Mouse (Mus musculus): ENCODE results near the gene Elf2.
A peak's percentile ranks its signal among the peaks of the same experiment; 100 is the strongest.
"Not testable (repeated sequence)": the region's sequence is repeated elsewhere in the genome, so short reads cannot be mapped to it uniquely, and the experiment has no call there.

Elf2 gene

GRCm38 (mm10) chr3:51358660-51359557 lies 18.4 kb upstream of the Elf2 start:
- DNase-seq: peak; percentile 96

GRCm38 (mm10) chr3:51358181-51358580 lies 17.7 kb upstream of the Elf2 start:
- DNase-seq: peak; percentile 94

- DNase-seq: no peak
Measured at GRCm38 (mm10) chr3:51357624-51358023, 17.2 kb upstream of the Elf2 start.

- no peak for DNase-seq
Measured at GRCm38 (mm10) chr3:51357078-51357477, 16.6 kb upstream of the Elf2 start.

GRCm38 (mm10) chr3:51354956-51355355 lies 14.5 kb upstream of the Elf2 start:
- not testable (repeated sequence) for DNase-seq

GRCm38 (mm10) chr3:51354034-51354427 lies 13.6 kb upstream of the Elf2 start:
- DNase-seq: no peak

- no peak for DNase-seq
Measured at GRCm38 (mm10) chr3:51353325-51354033, 13.0 kb upstream of the Elf2 start.

GRCm38 (mm10) chr3:51350806-51351205 lies 10.3 kb upstream of the Elf2 start:
- no peak for DNase-seq

GRCm38 (mm10) chr3:51348646-51349238 lies 8.3 kb upstream of the Elf2 start:
- no peak for DNase-seq

GRCm38 (mm10) chr3:51345017-51345416 lies 4.6 kb upstream of the Elf2 start:
- not testable (repeated sequence) for DNase-seq

GRCm38 (mm10) chr3:51344182-51344581 lies 3.7 kb upstream of the Elf2 start:
- not testable (repeated sequence) for DNase-seq

- no peak for DNase-seq
Measured at GRCm38 (mm10) chr3:51343260-51343659, 2.8 kb upstream of the Elf2 start.

GRCm38 (mm10) chr3:51342152-51342551 lies 1.7 kb upstream of the Elf2 start:
- DNase-seq: no peak

GRCm38 (mm10) chr3:51341268-51342081 lies 1.0 kb upstream of the Elf2 start:
- peak; percentile 99 for DNase-seq

- no peak for DNase-seq
Measured at GRCm38 (mm10) chr3:51339734-51340551, 520 bp downstream of the Elf2 start.

GRCm38 (mm10) chr3:51339378-51339733 lies 1.1 kb downstream of the Elf2 start:
- DNase-seq: no peak

GRCm38 (mm10) chr3:51335378-51335777 lies 5.1 kb downstream of the Elf2 start:
- DNase-seq: no peak

GRCm38 (mm10) chr3:51333950-51334349 lies 6.5 kb downstream of the Elf2 start:
- DNase-seq: no peak

- DNase-seq: peak; percentile 98
Measured at GRCm38 (mm10) chr3:51333234-51333889, 7.1 kb downstream of the Elf2 start.

- DNase-seq: no peak
Measured at GRCm38 (mm10) chr3:51330086-51330485, 10.4 kb downstream of the Elf2 start.

GRCm38 (mm10) chr3:51328546-51328945 lies 11.9 kb downstream of the Elf2 start:
- no peak for DNase-seq

Measured in heart, adult 11 months (tissue).